In genomic region chr3:67344599-67344998, GRCm38 (mm10) we compare ENCODE assay signal across 10 mouse cellular contexts. TPM values are rescaled to one million over a fixed set of nuclear protein-coding genes. Genes with fewer than 3 reads are reported as not detected.
A peak's percentile ranks its signal among the peaks of the same experiment; 100 is the strongest.
DNase-seq lines count a peak whose midpoint lies in the region; ATAC-seq and TF ChIP-seq lines count a peak whose summit lies in the region.
"Had no signal": no experiment of that assay in that cellular context is flagged by ENCODE, and none has a peak within 500 bp of the region (broad histone marks: within the 10 kb centered on the region; RNA-seq: fewer than 3 reads in every experiment).

No protein-coding gene starts in this region.

- H3K27ac ChIP-seq in forebrain, embryonic 16.5 days (ENCODE audit: low read length), result no peak overlapping the region
- no peak overlapping the region for H3K27ac ChIP-seq in lung, postnatal 0 days (ENCODE audit: low read length)
- H3K27ac ChIP-seq: limb, embryonic 12.5 days had no signal

- H3K36me3 ChIP-seq in forebrain, embryonic 16.5 days (ENCODE audit: control insufficient read depth, insufficient read depth), result no peaks in the 10 kb centered on the region
- no peaks in the 10 kb centered on the region for H3K36me3 ChIP-seq in lung, postnatal 0 days (ENCODE audit: insufficient read depth, low read length)
- H3K36me3 ChIP-seq: limb, embryonic 12.5 days had no signal

- TF ChIP-seq POLR2A in brain, embryonic 14.5 days (IDR thresholded peaks at IDR 0.05; ENCODE audit: borderline replicate concordance, extremely low read depth, insufficient read depth, insufficient read length, poor library complexity, severe bottlenecking), result no peak

- H3K27me3 ChIP-seq in forebrain, embryonic 16.5 days (replicated peaks; ENCODE audit: control insufficient read depth, insufficient read depth, low read length), result no peaks in the 10 kb centered on the region
- no peaks in the 10 kb centered on the region for H3K27me3 ChIP-seq in lung, postnatal 0 days (replicated peaks; ENCODE audit: insufficient read depth, low read length)
- H3K27me3 ChIP-seq: limb, embryonic 12.5 days had no signal

- 7% methylated on average over 2 of the region's 2 CpGs for WGBS in forebrain, embryonic 16.5 days
- WGBS in large intestine, adult 2 months, result 10% methylated on average over 2 of the region's 2 CpGs
- 9% methylated on average over 2 of the region's 2 CpGs for WGBS in lung, postnatal 0 days

- peak; percentile 46; the same call in 1 of the 2 replicates for ATAC-seq in forebrain, embryonic 16.5 days
- no peak for ATAC-seq in lung, postnatal 0 days

- DNase-seq in gastrocnemius, adult 18-20 months (ENCODE audit: low spot score), result peak; percentile 57
- no peak for DNase-seq in gastrocnemius, adult 8-10 months (ENCODE audit: low spot score in 2 of 2)
- DNase-seq in CD4-positive helper T cell, adult 2 months (ENCODE audit: low read depth, low spot score), result peak; percentile 34
- peak; percentile 83 for DNase-seq in brain, embryonic 14.5 days (ENCODE audit: low read depth)
- DNase-seq in large intestine, adult 2 months (ENCODE audit: low read depth, low spot score), result peak; percentile 3
- DNase-seq in lung, postnatal 0 days (ENCODE audit: low spot score), result peak; percentile 56
- DNase-seq in right cerebral cortex, postnatal 25 days, result peak; percentile 25

- H3K4me1 ChIP-seq in forebrain, embryonic 16.5 days (replicated peaks; ENCODE audit: control insufficient read depth, insufficient read depth, low read length), result peaks cover 7% of the 10 kb centered on the region; the same call in 1 of the 2 replicates
- no peaks in the 10 kb centered on the region for H3K4me1 ChIP-seq in lung, postnatal 0 days (ENCODE audit: insufficient read depth, low read depth, low read length)

- peak; percentile 79; the same call in 1 of the 2 replicates for TF ChIP-seq CTCF in brain, embryonic 14.5 days (IDR thresholded peaks at IDR 0.05; ENCODE audit: borderline replicate concordance, extremely low read depth, insufficient read depth, insufficient read length)
- peak; percentile 87 for TF ChIP-seq CTCF in lung, postnatal 0 days (IDR thresholded peaks at IDR 0.05)

- H3K9ac ChIP-seq in forebrain, embryonic 16.5 days (replicated peaks; ENCODE audit: low read depth, low read length), result no peak overlapping the region
- no peak overlapping the region for H3K9ac ChIP-seq in lung, postnatal 0 days (replicated peaks; ENCODE audit: low read depth)
- H3K9ac ChIP-seq: limb, embryonic 12.5 days had no signal

- no peaks in the 10 kb centered on the region for H3K9me3 ChIP-seq in forebrain, embryonic 16.5 days (ENCODE audit: control insufficient read depth, low read length)
- H3K9me3 ChIP-seq in lung, postnatal 0 days (ENCODE audit: low read length), result no peaks in the 10 kb centered on the region
- H3K9me3 ChIP-seq: limb, embryonic 12.5 days had no signal

- no peak overlapping the region for H3K4me2 ChIP-seq in forebrain, embryonic 16.5 days (ENCODE audit: low read length)
- H3K4me2 ChIP-seq in lung, postnatal 0 days (replicated peaks; ENCODE audit: low read depth, low read length), result no peak overlapping the region
- H3K4me2 ChIP-seq: limb, embryonic 12.5 days had no signal

- H3K4me3 ChIP-seq in forebrain, embryonic 16.5 days (replicated peaks; ENCODE audit: low read length), result no peak overlapping the region
- no peak overlapping the region for H3K4me3 ChIP-seq in lung, postnatal 0 days (ENCODE audit: low read depth, low read length)
- H3K4me3 ChIP-seq: limb, embryonic 12.5 days had no signal

- TF ChIP-seq EP300 in lung, postnatal 0 days (IDR thresholded peaks at IDR 0.05), result no peak

RNA-seq across cellular contexts. Expression of gene Mlf1, which starts 29.3 kb away (rescaled TPM):
- 100 to 1,000 TPM; 145 to 270 TPM for total RNA-seq in gastrocnemius, adult 18-20 months (2021)
- 100 to 1,000 TPM; 179 to 386 (median 241) TPM for total RNA-seq in gastrocnemius, adult 8-10 months (2022)
- 11.1 and 14.0 TPM in 2 replicates for polyA plus RNA-seq in brain, embryonic 14.5 days (2012; rRNA removed)
- polyA plus RNA-seq in forebrain, embryonic 16.5 days (2015; fragmentation: Nextera tagmentation; extraction: Ambion mirVana), result 14.2 and 14.3 TPM in 2 replicates
- 0.12 TPM in 1 of 2 replicates, not detected in the other for polyA plus RNA-seq in large intestine, adult 2 months (2012; rRNA removed)
- polyA plus RNA-seq in lung, postnatal 0 days (2015; fragmentation: Nextera tagmentation; extraction: Ambion mirVana), result 39.8 and 54.8 TPM in 2 replicates

RNA-seq across cellular contexts. Expression of gene Gm17402, which starts 30.4 kb away (rescaled TPM):
- not detected for total RNA-seq in gastrocnemius, adult 18-20 months (2021)
- not detected for total RNA-seq in gastrocnemius, adult 8-10 months (2022)
- polyA plus RNA-seq in brain, embryonic 14.5 days (2012; rRNA removed), result not detected in 2 replicates
- polyA plus RNA-seq in forebrain, embryonic 16.5 days (2015; fragmentation: Nextera tagmentation; extraction: Ambion mirVana), result not detected in 2 replicates
- polyA plus RNA-seq in large intestine, adult 2 months (2012; rRNA removed), result not detected in 2 replicates
- not detected in 2 replicates for polyA plus RNA-seq in lung, postnatal 0 days (2015; fragmentation: Nextera tagmentation; extraction: Ambion mirVana)
- polyA plus RNA-seq: limb, embryonic 12.5 days; testis, adult 2 months had no signal

Comparison
In these comparisons a context has a peak if more than half of its experiments do, and no peak if none do; other contexts are left out.
1. DNase-seq: peak in gastrocnemius, adult 18-20 months (single experiment), CD4-positive helper T cell, adult 2 months (single experiment), brain, embryonic 14.5 days (single experiment), large intestine, adult 2 months (single experiment), lung, postnatal 0 days (single experiment) and right cerebral cortex, postnatal 25 days (single experiment); none in gastrocnemius, adult 8-10 months (0 of 2).
2. RNA of gene Mlf1, which starts 29.3 kb away (polyA plus RNA-seq): 39.8 to 54.8 TPM in lung, postnatal 0 days, 14.2 to 14.3 TPM in forebrain, embryonic 16.5 days and 11.1 to 14.0 TPM in brain, embryonic 14.5 days; 0.12 TPM in large intestine, adult 2 months; every median in the first group is over 10 times any median in the second.